Mouse (Mus musculus) midbrain, embryonic 14.5 days (tissue): ENCODE measurements around the gene Timm44. TPM values are rescaled to one million over a fixed set of nuclear protein-coding genes. Genes with fewer than 3 reads are reported as not detected.

Source experiments
- ATAC-seq: fragments of 200-750 bp; cut with Nextera tagmentation; 2 replicates; pipeline ENCODE4 v1.8.0; 2017; ENCODE audit warnings: moderate number of reproducible peaks, moderate library complexity; ENCODE audit not compliant: low FRiP score, low TSS enrichment
- DNase-seq: peaks from one replicate; pipeline ENCODE4 v3.0.0-alpha.2; 2015
- H3K27ac ChIP-seq: fragments of 300-500 bp; sonication (generic); replicated peaks from 2 replicates; pipeline ENCODE4 v1.5.1; 2014; ENCODE audit warnings: mild to moderate bottlenecking, low read depth, low read length, moderate library complexity
- H3K27me3 ChIP-seq: fragments of 300-500 bp; sonication (generic); 2 replicates; pipeline ENCODE4 v1.6.1; 2014; ENCODE audit warnings: low read length, control low read depth, mixed read lengths; ENCODE audit not compliant: control insufficient read depth, insufficient read depth
- H3K36me3 ChIP-seq: fragments of 300-500 bp; sonication (generic); 2 replicates; pipeline ENCODE4 v1.6.1; 2014; ENCODE audit warnings: low read length, control low read depth; ENCODE audit not compliant: control insufficient read depth, insufficient read depth
- H3K4me1 ChIP-seq: fragments of 300-500 bp; sonication (generic); 2 replicates; pipeline ENCODE4 v1.6.1; 2014; ENCODE audit warnings: mild to moderate bottlenecking, antibody characterized with exemption, low read length, control low read depth; ENCODE audit not compliant: control insufficient read depth, insufficient read depth
- H3K4me2 ChIP-seq: fragments of 300-500 bp; sonication (generic); 2 replicates; pipeline ENCODE4 v1.6.1; 2014; ENCODE audit warnings: mild to moderate bottlenecking, low read length, moderate library complexity
- H3K4me3 ChIP-seq: fragments of 300-500 bp; sonication (generic); replicated peaks from 2 replicates; pipeline ENCODE4 v1.5.1; 2014; ENCODE audit warnings: low read depth, low read length
- H3K9ac ChIP-seq: fragments of 300-500 bp; sonication (generic); replicated peaks from 2 replicates; pipeline ENCODE4 v1.6.1; 2014; ENCODE audit warnings: mild to moderate bottlenecking, low read length, moderate library complexity
- H3K9me3 ChIP-seq: fragments of 300-500 bp; sonication (generic); 2 replicates; pipeline ENCODE4 v1.6.1; 2016; ENCODE audit warnings: low read length, control low read depth, mixed read lengths; ENCODE audit not compliant: control insufficient read depth
- WGBS: fragments of 180-500 bp; shearing (Covaris S2); extraction: QIAGEN DNeasy Blood & Tissue Kit; methylation state at CpG from one replicate; pipeline ENCODE4 v1.1.7; 2014; 5-methylcytosine and 5-hydroxymethylcytosine counted together
- polyA plus RNA-seq: library from polyadenylated mRNA; unstranded; fragments of >200 nt; fragmentation: Nextera tagmentation; extraction: Ambion mirVana; gene quantifications from 2 replicates; pipeline ENCODE4 v1.2.1, GENCODE M21; 2014

Timm44 gene
- polyA plus RNA-seq, 1 experiment from 2014 or later: 47.2 TPM

- Histone ChIP-seq H3K27ac (peak overlapping the region; percentile 93), H3K4me1 (peaks cover 18% of the 10 kb centered on the region), H3K4me2 (peak overlapping the region; percentile 95), H3K27me3 (no peaks in the 10 kb centered on the region), H3K9me3 (no peaks in the 10 kb centered on the region), H3K9ac (peak overlapping the region; percentile 65), H3K36me3 (peaks cover 17% of the 10 kb centered on the region), H3K4me3 (peak overlapping the region; percentile 70)
- 20% methylated on average over 15 of the region's 15 CpGs for WGBS
- ATAC-seq (no peak), DNase-seq (no peak)
Measured at GRCm38 (mm10) chr8:4237814-4238433, 37.8 kb downstream of the Timm44 start.

GRCm38 (mm10) chr8:4230612-4231351, 44.9 kb downstream of the Timm44 start:
- 67% methylated on average over 10 of the region's 10 CpGs for WGBS

GRCm38 (mm10) chr8:4229784-4230183, 45.9 kb downstream of the Timm44 start:
- no peak for ATAC-seq
- H3K36me3 ChIP-seq: no peaks in the 10 kb centered on the region
- H3K4me2 ChIP-seq: no peak overlapping the region
- peaks cover 10% of the 10 kb centered on the region; the same call in 1 of the 2 replicates for H3K27me3 ChIP-seq
- no peaks in the 10 kb centered on the region for H3K9me3 ChIP-seq
- WGBS: 70% methylated on average over 5 of the region's 5 CpGs
- no peak overlapping the region for H3K27ac ChIP-seq
- H3K4me1 ChIP-seq: peaks cover 4% of the 10 kb centered on the region; the same call in 1 of the 2 replicates
- DNase-seq: no peak
- H3K4me3 ChIP-seq: no peak overlapping the region
- no peak overlapping the region for H3K9ac ChIP-seq

More at GRCm38 (mm10) chr8:4230612-4231351, 44.9 kb downstream of the Timm44 start:
- Histone ChIP-seq H3K4me1 (peaks cover 4% of the 10 kb centered on the region; the same call in 1 of the 2 replicates), H3K27ac (no peak overlapping the region), H3K4me2 (no peak overlapping the region), H3K4me3 (no peak overlapping the region), H3K9me3 (no peaks in the 10 kb centered on the region), H3K36me3 (no peaks in the 10 kb centered on the region), H3K27me3 (peaks cover 10% of the 10 kb centered on the region; the same call in 1 of the 2 replicates), H3K9ac (no peak overlapping the region)
- DNase-seq (no peak), ATAC-seq (no peak)

- Histone ChIP-seq H3K4me2 (no peak overlapping the region), H3K27me3 (peaks cover 10% of the 10 kb centered on the region; the same call in 1 of the 2 replicates), H3K4me3 (no peak overlapping the region), H3K27ac (no peak overlapping the region), H3K9ac (no peak overlapping the region), H3K36me3 (no peaks in the 10 kb centered on the region), H3K4me1 (peaks cover 4% of the 10 kb centered on the region; the same call in 1 of the 2 replicates), H3K9me3 (no peaks in the 10 kb centered on the region)
- DNase-seq: no peak
- ATAC-seq: no peak
- WGBS: 93% methylated on average over 4 of the region's 4 CpGs
Measured at GRCm38 (mm10) chr8:4227919-4228318, 47.8 kb downstream of the Timm44 start.

GRCm38 (mm10) chr8:4226739-4227347, 48.9 kb downstream of the Timm44 start, which contains the start of gene Lrrc8e:
Lrrc8e (plus strand) TSS chr8:4226827.
- DNase-seq: no peak

GRCm38 (mm10) chr8:4226323-4226722, 49.4 kb downstream of the Timm44 start:
- H3K4me2 ChIP-seq: peak overlapping the region; percentile 35
- WGBS: 20% methylated on average over 4 of the region's 4 CpGs
- no peak overlapping the region for H3K4me3 ChIP-seq
- H3K27me3 ChIP-seq: peaks cover 10% of the 10 kb centered on the region; the same call in 1 of the 2 replicates
- no peaks in the 10 kb centered on the region for H3K36me3 ChIP-seq
- ATAC-seq (no peak), DNase-seq (no peak)
- peaks cover 4% of the 10 kb centered on the region; the same call in 1 of the 2 replicates for H3K4me1 ChIP-seq
- no peaks in the 10 kb centered on the region for H3K9me3 ChIP-seq
- no peak overlapping the region for H3K27ac ChIP-seq
- no peak overlapping the region for H3K9ac ChIP-seq

More at GRCm38 (mm10) chr8:4226739-4227347, 48.9 kb downstream of the Timm44 start, which contains the start of gene Lrrc8e:
- H3K36me3 ChIP-seq: no peaks in the 10 kb centered on the region
- no peak within 1 kb of the TSS for H3K4me3 ChIP-seq
- WGBS: 4% methylated on average over 33 of the region's 33 CpGs
- no peaks in the 10 kb centered on the region for H3K9me3 ChIP-seq
- no peak within 1 kb of the TSS for H3K27ac ChIP-seq
- H3K9ac ChIP-seq: no peak within 1 kb of the TSS
- H3K4me1 ChIP-seq: peaks cover 4% of the 10 kb centered on the region; the same call in 1 of the 2 replicates
- ATAC-seq: no peak
- peak within 1 kb of the TSS; percentile 35 for H3K4me2 ChIP-seq
- peaks cover 10% of the 10 kb centered on the region; the same call in 1 of the 2 replicates for H3K27me3 ChIP-seq

- no peak overlapping the region for H3K4me3 ChIP-seq
- no peak overlapping the region for H3K9ac ChIP-seq
- peaks cover 10% of the 10 kb centered on the region for H3K4me1 ChIP-seq
- ATAC-seq (no peak), DNase-seq (no peak)
- H3K27ac ChIP-seq: no peak overlapping the region
- peaks cover 5% of the 10 kb centered on the region; the same call in 1 of the 2 replicates for H3K27me3 ChIP-seq
- H3K9me3 ChIP-seq: no peaks in the 10 kb centered on the region
- no peaks in the 10 kb centered on the region for H3K36me3 ChIP-seq
- no peak overlapping the region for H3K4me2 ChIP-seq
Measured at GRCm38 (mm10) chr8:4222059-4222458, 53.7 kb downstream of the Timm44 start.

- DNase-seq: no peak
- no peak for ATAC-seq
- WGBS: 99% methylated on average over 3 of the region's 3 CpGs
- Histone ChIP-seq H3K27ac (no peak overlapping the region), H3K4me1 (peaks cover 20% of the 10 kb centered on the region), H3K4me3 (no peak overlapping the region), H3K9ac (no peak overlapping the region), H3K9me3 (no peaks in the 10 kb centered on the region), H3K36me3 (peaks cover 10% of the 10 kb centered on the region), H3K27me3 (no peaks in the 10 kb centered on the region), H3K4me2 (no peak overlapping the region)
Measured at GRCm38 (mm10) chr8:4219617-4220016, 56.1 kb downstream of the Timm44 start.
